Mouse (Mus musculus): Measurements from ENCODE around the gene Rhd.

- TF ChIP-seq CTCF (IDR thresholded peaks at IDR 0.05; ENCODE audit: extremely low read depth, insufficient read depth, low read length) (no peak), POLR2A (IDR thresholded peaks at IDR 0.05; ENCODE audit: extremely low read depth, insufficient read depth, low read length) (no peak)
These were observed 11.7 kb upstream of the Rhd start for GRCm38 (mm10) chr4:134852438-134853255.
